Mouse (Mus musculus): ENCODE results near the gene F2rl1. TPM values are rescaled to one million over a fixed set of nuclear protein-coding genes. Genes with fewer than 3 reads are reported as not detected.

Gene F2rl1
- polyA plus RNA-seq, 1 experiment: 23.1 TPM

Other genes starting within 250 kb of the F2rl1 start
- 39.4 and 47.6 TPM in 2 replicates for gene Zbed3, start 201.6 kb downstream of the F2rl1 start, polyA plus RNA-seq (2012; rRNA removed)
- 15.1 and 16.3 TPM in 2 replicates for gene Aggf1, start 149.9 kb downstream of the F2rl1 start, polyA plus RNA-seq (2012; rRNA removed)
- gene Crhbp, start 80.3 kb downstream of the F2rl1 start, polyA plus RNA-seq (2012; rRNA removed): 0.29 and 0.49 TPM in 2 replicates
- 6.4 and 8.1 TPM in 2 replicates for gene S100z, start 46.5 kb downstream of the F2rl1 start, polyA plus RNA-seq (2012; rRNA removed)
- 6.2 and 10.6 TPM in 2 replicates for gene F2r, start 93.3 kb upstream of the F2rl1 start, polyA plus RNA-seq (2012; rRNA removed)
- gene F2rl2, start 171.6 kb upstream of the F2rl1 start, polyA plus RNA-seq (2012; rRNA removed): 0.36 and 0.59 TPM in 2 replicates